Mouse (Mus musculus): ENCODE data around the gene Zbed6. TPM values are rescaled to one million over a fixed set of nuclear protein-coding genes. Genes with fewer than 3 reads are reported as not detected.
A peak's percentile ranks its signal among the peaks of the same experiment; 100 is the strongest.

Zbed6 gene
- total and polyA plus RNA-seq, 3 experiments: 1.7 to 5.3 (median 2.9) TPM

DNA sequence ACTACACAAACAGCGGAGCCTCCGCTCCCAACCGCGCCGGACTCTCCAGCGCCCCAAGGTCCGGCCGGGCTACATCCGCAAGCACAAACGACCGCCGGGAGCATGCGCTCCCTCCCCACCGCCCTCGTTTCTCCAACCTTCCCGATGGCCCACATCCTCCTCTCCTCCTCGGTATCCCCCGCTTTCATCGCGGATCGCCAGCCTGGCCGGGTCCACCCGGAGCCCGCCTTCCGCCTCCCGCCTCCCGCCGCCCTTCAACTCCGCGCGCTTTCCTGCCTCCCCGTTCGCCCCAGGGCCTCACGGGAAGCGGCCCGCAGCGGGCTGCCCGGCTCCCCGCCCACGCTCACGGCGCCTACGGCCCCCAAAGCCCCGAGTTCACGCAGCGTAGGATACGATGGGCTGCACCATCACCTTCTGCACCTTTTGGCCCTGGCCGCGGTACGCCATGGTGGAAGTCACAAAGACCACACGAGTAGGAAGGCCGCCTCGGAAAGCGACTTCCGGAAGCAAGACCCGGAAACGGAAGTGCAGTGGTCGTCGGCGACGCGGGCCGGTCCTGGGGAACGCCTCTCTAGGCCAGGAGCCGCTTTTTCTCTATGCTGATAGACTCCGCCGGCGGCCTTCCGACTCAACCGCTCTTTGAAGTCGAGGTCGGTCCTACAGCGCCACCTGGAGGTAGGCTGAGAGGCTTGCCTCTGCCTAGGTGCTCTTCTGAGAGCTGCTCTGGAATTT, 50.7 kb downstream of the Zbed6 start, which contains the start of gene Snrpe (continued):
- TF ChIP-seq E2F4 (IDR thresholded peaks at IDR 0.05; ENCODE audit: insufficient replicate concordance, low read depth, low read length) (0 out of 2 replicates have a peak, but pooled peaks have one; percentile 22), JUN (IDR thresholded peaks at IDR 0.05; ENCODE audit: insufficient read depth, low read depth, low read length) (no peak), JUND (conservative IDR thresholded peaks at IDR 0.05; ENCODE audit: low read depth, low read length) (no peak), CHD1 (IDR thresholded peaks at IDR 0.05; ENCODE audit: low read depth, low read length) (no peak), BHLHE40 (IDR thresholded peaks at IDR 0.05; ENCODE audit: low read depth, low read length) (no peak), MXI1 (IDR thresholded peaks at IDR 0.05; ENCODE audit: low read depth, low read length) (peak; percentile 76), IRF4 (IDR thresholded peaks at IDR 0.05; ENCODE audit: low read depth, low read length) (no peak; the same call in 1 of the 2 replicates), MEF2A (IDR thresholded peaks at IDR 0.05; ENCODE audit: borderline replicate concordance, low read depth, low read length) (peak; percentile 58; the same call in 1 of the 2 replicates), HCFC1 (IDR thresholded peaks at IDR 0.05; ENCODE audit: low read depth, low read length) (peak; percentile 93), POLR2A (IDR thresholded peaks at IDR 0.05; ENCODE audit: low read depth, low read length) (peak; percentile 90), ZMIZ1 (IDR thresholded peaks at IDR 0.05; ENCODE audit: low read depth, low read length) (0 out of 2 replicates have a peak, but pooled peaks have one; percentile 29), SIN3A (IDR thresholded peaks at IDR 0.05; ENCODE audit: low read length) (peak; percentile 83), SMC3 (IDR thresholded peaks at IDR 0.05; ENCODE audit: low read depth, low read length) (peak; percentile 87), NELFE (IDR thresholded peaks at IDR 0.05; ENCODE audit: low read depth, low read length) (peak; percentile 80), CHD2 (IDR thresholded peaks at IDR 0.05; ENCODE audit: low read length) (peak; percentile 50; the same call in 1 of the 2 replicates), ZC3H11A (IDR thresholded peaks at IDR 0.05; ENCODE audit: low read depth, low read length) (no peak), CTCF (conservative IDR thresholded peaks at IDR 0.05 in 1 of 2, IDR thresholded peaks at IDR 0.05 in 1 of 2; ENCODE audit: low read depth in 2 of 2, low read length in 2 of 2) (peak; percentile 68 to 98)

Other genes starting within 250 kb of the Zbed6 start
- gene Sox13, start 236.5 kb downstream of the Zbed6 start, total RNA-seq (2012; rRNA removed): 0.34 and 0.84 TPM in 2 replicates
- 0.81 and 0.90 TPM in 2 replicates for gene Sox13, start 236.5 kb downstream of the Zbed6 start, total RNA-seq (2014; rRNA removed)
- gene Sox13, start 236.5 kb downstream of the Zbed6 start, polyA plus RNA-seq (2012; ENCODE audit: insufficient read length, low read depth): 1.4 and 1.5 TPM in 2 replicates
- 405 and 498 TPM in 2 replicates for gene Snrpe, start 50.6 kb downstream of the Zbed6 start, total RNA-seq (2012; rRNA removed)
- gene Snrpe, start 50.6 kb downstream of the Zbed6 start, total RNA-seq (2014; rRNA removed): 877 and 995 TPM in 2 replicates
- 417 and 508 TPM in 2 replicates for gene Snrpe, start 50.6 kb downstream of the Zbed6 start, polyA plus RNA-seq (2012; ENCODE audit: insufficient read length, low read depth)
- gene Gm38394, start 433 bp upstream of the Zbed6 start, total RNA-seq (2012; rRNA removed): 4.0 and 4.7 TPM in 2 replicates
- gene Gm38394, start 433 bp upstream of the Zbed6 start, total RNA-seq (2014; rRNA removed): 2.7 and 2.8 TPM in 2 replicates
- 6.3 and 8.2 TPM in 2 replicates for gene Gm38394, start 433 bp upstream of the Zbed6 start, polyA plus RNA-seq (2012; ENCODE audit: insufficient read length, low read depth)
- 14.9 and 17.9 TPM in 2 replicates for gene Lax1, start 29.2 kb upstream of the Zbed6 start, total RNA-seq (2012; rRNA removed)
- gene Lax1, start 29.2 kb upstream of the Zbed6 start, total RNA-seq (2014; rRNA removed): 14.2 and 16.1 TPM in 2 replicates
- gene Lax1, start 29.2 kb upstream of the Zbed6 start, polyA plus RNA-seq (2012; ENCODE audit: insufficient read length, low read depth): 15.0 and 15.6 TPM in 2 replicates
- gene Atp2b4, start 140.2 kb upstream of the Zbed6 start, total RNA-seq (2012; rRNA removed): 15.9 and 17.5 TPM in 2 replicates
- gene Atp2b4, start 140.2 kb upstream of the Zbed6 start, total RNA-seq (2014; rRNA removed): 5.8 and 6.9 TPM in 2 replicates
- gene Atp2b4, start 140.2 kb upstream of the Zbed6 start, polyA plus RNA-seq (2012; ENCODE audit: insufficient read length, low read depth): 16.2 and 18.4 TPM in 2 replicates
- not detected in 2 replicates for gene Optc, start 247.1 kb upstream of the Zbed6 start, total RNA-seq (2012; rRNA removed)
- not detected in 2 replicates for gene Optc, start 247.1 kb upstream of the Zbed6 start, total RNA-seq (2014; rRNA removed)
- not detected in 2 replicates for gene Optc, start 247.1 kb upstream of the Zbed6 start, polyA plus RNA-seq (2012; ENCODE audit: insufficient read length, low read depth)

Measured in CH12.LX (cell line).